Mouse (Mus musculus) left cerebral cortex, adult 9 months (tissue): ENCODE measurements around the gene Scnn1a.

Source experiments
- DNase-seq, 2 experiments: peaks; one replicate each; pipeline ENCODE4 v3.0.0; 2022; ENCODE audit warnings: low spot score in 2 of 2

Scnn1a gene

GRCm38 (mm10) chr6:125308921-125309320 lies 11.5 kb upstream of the Scnn1a start:
- DNase-seq: no peak

- DNase-seq: no peak
Measured at GRCm38 (mm10) chr6:125309406-125309805, 11.1 kb upstream of the Scnn1a start.

GRCm38 (mm10) chr6:125312171-125312570 lies 8.3 kb upstream of the Scnn1a start:
- no peak for DNase-seq

- no peak for DNase-seq
Measured at GRCm38 (mm10) chr6:125312581-125313355, 7.7 kb upstream of the Scnn1a start.

GRCm38 (mm10) chr6:125313546-125314230 lies 6.8 kb upstream of the Scnn1a start, which contains the start of gene Ltbr:
Ltbr (minus strand) TSS chr6:125313885.
- DNase-seq: peak in 1 of 2 experiments; percentile 8

GRCm38 (mm10) chr6:125314231-125314563 lies 6.3 kb upstream of the Scnn1a start:
- no peak for DNase-seq

- no peak for DNase-seq
Measured at GRCm38 (mm10) chr6:125314746-125315145, 5.7 kb upstream of the Scnn1a start.

- DNase-seq: no peak
Measured at GRCm38 (mm10) chr6:125317077-125317476, 3.4 kb upstream of the Scnn1a start.

- no peak for DNase-seq
Measured at GRCm38 (mm10) chr6:125318981-125319918, 1.2 kb upstream of the Scnn1a start.

- DNase-seq: no peak
Measured at GRCm38 (mm10) chr6:125319919-125320296, 551 bp upstream of the Scnn1a start.

- DNase-seq: no peak
Measured at GRCm38 (mm10) chr6:125321114-125321855, 826 bp downstream of the Scnn1a start.

GRCm38 (mm10) chr6:125322794-125323193 lies 2.3 kb downstream of the Scnn1a start:
- no peak for DNase-seq

- DNase-seq: no peak
Measured at GRCm38 (mm10) chr6:125323547-125323946, 3.1 kb downstream of the Scnn1a start.

- DNase-seq: no peak
Measured at GRCm38 (mm10) chr6:125325337-125325736, 4.9 kb downstream of the Scnn1a start.

- DNase-seq: no peak
Measured at GRCm38 (mm10) chr6:125328243-125328642, 7.8 kb downstream of the Scnn1a start.

GRCm38 (mm10) chr6:125330626-125331326 lies 10.3 kb downstream of the Scnn1a start:
- peak; percentile 25 to 74 for DNase-seq

GRCm38 (mm10) chr6:125333112-125333899 lies 12.8 kb downstream of the Scnn1a start:
- no peak for DNase-seq

GRCm38 (mm10) chr6:125334356-125334755 lies 13.9 kb downstream of the Scnn1a start:
- DNase-seq: no peak

- DNase-seq: no peak
Measured at GRCm38 (mm10) chr6:125338791-125339660, 18.6 kb downstream of the Scnn1a start.
